Mouse (Mus musculus) cerebellum, adult 2 months (tissue): Measurements from ENCODE around the gene Selenot. TPM values are rescaled to one million over a fixed set of nuclear protein-coding genes. Genes with fewer than 3 reads are reported as not detected.

ENCODE experiments used
- DNase-seq, 2 experiments: peaks; one replicate each; pipeline ENCODE4 v3.0.0; 2021
- H3K27ac ChIP-seq: fragments of 200-500 bp; 2 replicates; pipeline ENCODE4 v1.5.1; 2012; ENCODE audit warnings: low read length, control low read depth, inconsistent platforms; ENCODE audit not compliant: insufficient read depth
- H3K27me3 ChIP-seq: fragments of 200-500 bp; 2 replicates; pipeline ENCODE4 v1.6.1; 2012; ENCODE audit warnings: inconsistent platforms, mild to moderate bottlenecking, low read length, moderate library complexity; ENCODE audit not compliant: control insufficient read depth, insufficient read depth
- H3K4me1 ChIP-seq: fragments of 200-500 bp; 2 replicates; pipeline ENCODE4 v1.6.1; 2011; ENCODE audit warnings: low read length; ENCODE audit not compliant: control insufficient read depth, insufficient read depth
- H3K4me3 ChIP-seq: fragments of 200-500 bp; replicated peaks from 2 replicates; pipeline ENCODE3; 2011; ENCODE audit warnings: mild to moderate bottlenecking, low read depth, low read length, control low read depth; ENCODE audit not compliant: insufficient read depth
- CTCF ChIP-seq: fragments of 200-500 bp; IDR thresholded peaks from 2 replicates; pipeline ENCODE4 v1.5.1; 2011; ENCODE audit warnings: low read depth, mild to moderate bottlenecking, control low read depth, low read length, moderate library complexity, borderline replicate concordance; ENCODE audit not compliant: insufficient read depth
- POLR2A ChIP-seq: fragments of 200-500 bp; IDR thresholded peaks from 2 replicates; pipeline ENCODE4 v1.6.1; 2011; ENCODE audit warnings: low read length, control low read depth, borderline replicate concordance; ENCODE audit not compliant: insufficient read depth
- WGBS: fragments of 180-500 bp; shearing (Covaris S2); methylation state at CpG from one replicate; pipeline ENCODE4 v1.1.7; 2018; 5-methylcytosine and 5-hydroxymethylcytosine counted together
- polyA plus RNA-seq: library from polyadenylated mRNA; depleted of rRNA; stranded (reverse); fragments of >200 nt; gene quantifications from 2 replicates; pipeline ENCODE4 v1.2.3, GENCODE M21; 2012; rRNA removed

The Selenot gene
- polyA plus RNA-seq, result 121 and 125 TPM in 2 replicates

DNA sequence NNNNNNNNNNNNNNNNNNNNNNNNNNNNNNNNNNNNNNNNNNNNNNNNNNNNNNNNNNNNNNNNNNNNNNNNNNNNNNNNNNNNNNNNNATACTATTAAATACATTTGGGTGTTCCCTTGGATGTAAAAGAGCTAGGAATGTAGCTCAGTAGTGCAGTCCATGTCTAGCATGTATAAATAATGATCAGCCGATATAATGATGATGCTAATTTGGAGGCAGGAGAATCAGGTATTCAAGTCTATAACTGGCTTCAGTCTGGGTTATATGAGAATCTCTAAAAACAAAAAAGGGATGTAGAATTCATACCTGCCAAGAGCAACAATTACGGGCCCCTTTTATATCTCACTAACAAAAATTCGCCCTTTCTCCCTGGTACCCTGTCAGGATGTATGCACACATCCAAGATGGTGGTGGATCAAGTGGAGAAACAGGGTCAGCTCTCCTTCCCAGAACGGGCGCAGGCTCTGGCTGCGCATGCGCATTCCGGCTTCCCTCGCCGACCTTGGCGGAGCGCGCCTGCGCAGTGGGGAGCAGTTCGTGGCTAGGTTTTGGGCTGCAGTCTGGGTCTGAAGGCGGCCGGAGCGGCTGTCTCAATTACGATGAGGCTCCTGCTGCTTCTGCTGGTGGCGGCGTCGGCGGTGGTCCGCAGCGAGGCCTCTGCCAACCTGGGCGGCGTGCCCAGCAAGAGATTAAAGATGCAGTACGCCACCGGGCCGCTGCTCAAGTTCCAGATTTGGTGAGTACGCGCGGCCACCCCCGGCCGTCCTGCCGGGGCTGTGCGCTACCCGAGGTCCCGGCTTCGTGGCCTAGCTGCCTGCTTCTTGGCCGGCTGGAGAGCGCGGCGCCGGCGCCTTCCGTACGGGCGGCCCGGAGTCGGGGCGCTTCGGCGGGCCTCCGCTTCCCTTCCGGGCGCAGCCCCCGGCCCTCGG is at the start of gene Selenot:
TSS of gene Selenot (plus strand) at position 500 of the 930 bp plus-strand sequence.
- WGBS, result 1% methylated on average over 59 of the region's 59 CpGs
- peak within 1 kb of the TSS; percentile 56 for H3K4me3 ChIP-seq

DNA sequence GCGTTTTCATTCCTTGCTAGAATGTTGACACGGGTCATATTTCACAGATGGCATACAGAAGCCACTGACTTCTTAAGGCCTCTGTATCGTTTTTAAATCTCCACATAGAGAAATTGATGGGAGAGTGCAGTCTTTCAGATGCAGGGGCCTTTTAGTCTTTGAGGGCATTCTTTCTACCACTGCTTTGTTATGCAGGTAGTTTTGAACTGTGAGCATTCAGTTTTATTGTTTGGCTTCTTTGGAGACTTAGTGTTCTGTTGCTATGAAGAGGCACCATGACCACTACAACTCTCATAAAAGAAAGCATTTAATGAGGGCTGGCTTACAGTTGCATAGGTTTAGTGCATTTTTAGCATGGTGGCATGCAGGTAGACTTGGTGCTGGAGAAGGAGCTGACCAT is 39.9 kb upstream of the Selenot start:
- WGBS, result 96% methylated on average over 3 of the region's 3 CpGs
- H3K27ac ChIP-seq, result no peak overlapping the region
- H3K4me3 ChIP-seq, result no peak overlapping the region
- H3K4me1 ChIP-seq, result no peaks in the 10 kb centered on the region
- H3K27me3 ChIP-seq, result no peaks in the 10 kb centered on the region
- no peak for TF ChIP-seq CTCF
- no peak for TF ChIP-seq POLR2A
- DNase-seq, result no peak

More for the DNA sequence above, at the start of gene Selenot:
- no peaks in the 10 kb centered on the region for H3K27me3 ChIP-seq
- H3K27ac ChIP-seq, result peak within 1 kb of the TSS; percentile 67
- no peak for TF ChIP-seq CTCF
- peak; percentile 96 for TF ChIP-seq POLR2A
- no peaks in the 10 kb centered on the region; the same call in 1 of the 2 replicates for H3K4me1 ChIP-seq
- peak; percentile 98 to 99 for DNase-seq

DNA sequence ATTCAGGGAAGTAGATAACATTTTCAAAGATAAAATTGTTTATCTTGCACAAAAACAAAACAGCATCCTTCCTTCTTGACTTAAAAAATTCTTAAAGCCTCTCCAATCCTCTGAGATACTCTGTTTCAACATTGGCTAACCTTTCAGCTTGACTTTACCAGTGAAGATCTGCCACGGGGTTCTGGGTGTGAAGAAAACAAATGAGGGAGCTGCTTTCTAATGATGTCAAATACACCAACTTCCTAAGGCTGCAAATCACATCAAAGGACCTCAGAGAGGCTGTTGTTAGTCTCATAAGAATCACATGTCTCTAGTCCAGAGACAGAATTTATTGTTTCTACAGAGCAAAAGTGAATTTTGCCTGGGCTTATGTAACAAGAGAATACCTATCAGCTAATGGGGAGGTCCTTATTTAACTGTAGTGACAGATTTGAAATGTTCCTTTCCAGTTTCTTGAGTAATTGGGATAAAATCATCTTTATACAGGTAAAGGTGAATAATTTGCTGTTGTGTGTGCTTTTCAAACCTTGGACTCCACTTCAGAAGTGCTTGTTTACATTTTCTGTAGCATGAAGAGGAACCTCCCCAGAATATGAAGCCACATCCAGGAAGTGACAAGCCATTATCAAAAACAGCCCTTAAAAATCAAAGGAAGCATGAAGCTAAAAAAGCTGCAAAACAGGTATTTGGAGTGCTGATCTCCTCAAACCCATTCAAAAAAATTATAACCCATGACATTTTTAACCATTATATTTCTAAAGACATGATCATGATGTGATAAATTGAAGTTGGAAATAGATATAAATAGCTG is 24.2 kb upstream of the Selenot start:
- WGBS, result 93% methylated on average over 1 of the region's 1 CpGs
- no peak overlapping the region for H3K4me3 ChIP-seq
- H3K27me3 ChIP-seq, result no peaks in the 10 kb centered on the region
- DNase-seq, result no peak
- TF ChIP-seq CTCF (no peak), POLR2A (no peak)
- no peak overlapping the region for H3K27ac ChIP-seq
- H3K4me1 ChIP-seq, result no peaks in the 10 kb centered on the region

DNA sequence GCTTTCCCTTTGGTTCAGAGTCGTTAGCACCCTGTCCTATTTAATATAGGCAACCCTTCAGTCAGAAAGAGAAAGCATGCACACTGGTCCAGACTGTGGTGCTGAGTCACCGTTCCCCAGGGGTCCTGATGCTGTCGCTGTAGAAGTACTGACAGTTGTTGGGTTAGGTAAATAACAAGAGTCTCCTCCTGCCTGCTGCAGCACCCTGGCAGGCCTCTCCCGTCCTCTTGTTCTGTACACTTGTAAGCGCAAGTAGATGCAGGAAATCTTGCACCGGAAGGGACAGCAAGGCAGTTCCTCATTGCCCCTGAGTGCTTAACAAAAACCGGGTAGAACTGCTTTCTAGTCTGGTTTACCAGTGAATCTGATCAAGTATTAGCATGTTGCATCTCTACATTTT is 19.8 kb upstream of the Selenot start:
- H3K4me3 ChIP-seq, result no peak overlapping the region
- TF ChIP-seq POLR2A (no peak), CTCF (no peak)
- no peaks in the 10 kb centered on the region for H3K27me3 ChIP-seq
- no peak overlapping the region for H3K27ac ChIP-seq
- peak in 1 of 2 experiments; percentile 13 for DNase-seq
- H3K4me1 ChIP-seq, result no peaks in the 10 kb centered on the region
- 80% methylated on average over 7 of the region's 7 CpGs for WGBS

DNA sequence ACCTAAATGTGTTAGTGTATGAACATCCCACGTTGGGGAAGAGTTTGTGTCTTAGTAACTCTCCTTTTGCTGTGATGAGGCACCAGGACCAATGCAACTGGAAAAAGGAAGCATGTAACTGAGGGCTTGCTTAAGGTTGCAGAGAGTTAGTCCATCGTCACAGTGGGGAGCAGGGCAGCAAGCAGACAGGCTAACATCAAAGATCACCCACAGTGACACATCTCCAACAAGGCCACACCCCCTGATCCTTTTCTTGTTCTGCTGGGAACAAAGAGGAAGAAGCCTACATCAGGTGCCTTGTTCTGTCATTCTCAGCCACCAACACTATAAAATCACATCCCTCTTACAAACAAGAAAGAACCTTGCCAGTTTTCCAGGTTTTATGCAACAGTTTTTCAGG is 16.5 kb upstream of the Selenot start:
- WGBS, result 28% methylated on average over 2 of the region's 2 CpGs
- H3K27me3 ChIP-seq, result no peaks in the 10 kb centered on the region
- no peak for TF ChIP-seq POLR2A
- TF ChIP-seq CTCF, result no peak
- DNase-seq, result no peak
- no peak overlapping the region for H3K4me3 ChIP-seq
- H3K4me1 ChIP-seq, result no peaks in the 10 kb centered on the region
- H3K27ac ChIP-seq, result no peak overlapping the region

DNA sequence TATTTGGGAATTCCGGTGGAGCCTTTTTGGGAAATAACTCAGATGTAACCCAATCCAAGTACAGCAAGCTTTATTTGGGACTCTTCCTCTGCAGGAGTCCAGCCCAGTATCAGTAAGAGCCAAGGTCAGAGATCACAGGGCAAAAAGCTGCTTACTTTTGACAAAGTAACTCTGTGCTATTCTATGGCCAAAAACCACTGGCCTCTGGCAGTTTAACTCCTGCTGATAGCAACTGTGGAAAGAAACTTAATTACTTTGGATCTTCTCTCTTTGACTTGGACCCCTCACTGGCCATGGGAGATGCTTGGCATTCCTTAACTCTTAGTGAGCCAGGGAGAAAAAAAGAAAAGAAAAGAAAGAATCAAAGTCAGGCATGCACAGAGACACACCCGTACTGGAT is 15.0 kb upstream of the Selenot start:
- Histone ChIP-seq H3K4me1 (no peaks in the 10 kb centered on the region), H3K27ac (no peak overlapping the region), H3K4me3 (no peak overlapping the region), H3K27me3 (no peaks in the 10 kb centered on the region)
- DNase-seq, result no peak
- 25% methylated on average over 2 of the region's 2 CpGs for WGBS
- TF ChIP-seq POLR2A, result no peak
- no peak for TF ChIP-seq CTCF

DNA sequence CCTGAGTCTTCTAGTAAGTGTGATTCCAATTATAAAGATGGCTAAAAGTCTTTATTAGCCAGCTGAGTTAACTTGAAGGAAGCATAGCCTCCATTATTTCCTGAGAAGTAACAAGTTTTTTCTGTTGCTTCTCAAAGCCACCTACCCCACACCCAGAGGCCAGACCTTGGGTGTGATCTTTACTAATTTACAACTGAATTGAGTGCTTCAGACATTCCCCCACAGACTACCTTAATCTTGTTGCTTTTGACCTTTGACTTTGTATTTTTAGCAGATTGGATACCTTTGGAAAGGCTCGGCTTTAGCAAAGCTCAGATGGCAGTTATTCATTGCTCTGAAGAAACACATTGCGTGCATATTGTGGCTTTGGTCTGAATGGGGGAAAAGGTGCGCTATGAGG is 5.6 kb upstream of the Selenot start:
- WGBS, result 91% methylated on average over 3 of the region's 3 CpGs
- TF ChIP-seq POLR2A (no peak), CTCF (no peak)
- H3K27me3 ChIP-seq, result no peaks in the 10 kb centered on the region
- no peaks in the 10 kb centered on the region for H3K4me1 ChIP-seq
- no peak for DNase-seq
- H3K27ac ChIP-seq, result no peak overlapping the region
- no peak overlapping the region for H3K4me3 ChIP-seq
